Mouse (Mus musculus) adrenal gland, adult 8-10 months (tissue): ENCODE results near the gene Nlrx1. TPM values are rescaled to one million over a fixed set of nuclear protein-coding genes. Genes with fewer than 3 reads are reported as not detected.
A peak's percentile ranks its signal among the peaks of the same experiment; 100 is the strongest.
"Not testable (repeated sequence)": the region's sequence is repeated elsewhere in the genome, so short reads cannot be mapped to it uniquely, and the experiment has no call there.

Source experiments
- DNase-seq: peaks from one replicate; pipeline ENCODE4 v3.0.0; 2022
- total RNA-seq, 4 experiments: library from RNA; stranded (reverse); gene quantifications; 2 replicates each; pipeline ENCODE4 v1.2.4; 2022

Gene Nlrx1
- 10 to 100 TPM; 27.6 to 41.8 (median 34.2) TPM for total RNA-seq

GRCm38 (mm10) chr9:44268432-44268831 lies at the start of gene Nlrx1:
TSS of gene Nlrx1 (minus strand) at chr9:44268599.
- DNase-seq: no peak

DNA sequence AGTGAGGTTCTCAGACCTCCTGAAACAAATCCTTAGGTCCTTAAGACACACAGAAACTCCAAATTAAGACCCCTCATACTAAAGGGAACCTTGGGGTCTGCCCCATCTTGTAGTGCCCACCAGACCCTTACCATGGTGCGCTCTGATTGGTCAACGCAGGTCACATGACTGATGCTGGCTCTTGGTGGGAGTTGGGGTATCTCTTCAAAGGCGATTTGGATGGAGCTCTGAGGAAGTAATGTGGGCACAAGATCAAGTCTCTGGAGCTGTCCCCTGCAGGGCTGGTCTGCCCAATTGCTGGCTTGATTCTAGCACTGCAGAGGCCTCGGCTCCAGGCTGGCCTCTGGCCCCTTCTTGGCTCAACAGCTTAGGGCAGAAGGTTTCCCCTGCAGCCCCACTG lies 49.1 kb upstream of the Nlrx1 start:
- no peak for DNase-seq

GRCm38 (mm10) chr9:44314910-44315309 lies 46.5 kb upstream of the Nlrx1 start:
- DNase-seq: no peak

- DNase-seq: no peak
Observed at GRCm38 (mm10) chr9:44314257-44314547, 45.8 kb upstream of the Nlrx1 start.

- no peak for DNase-seq
Observed at GRCm38 (mm10) chr9:44313476-44314256, 45.3 kb upstream of the Nlrx1 start.

- no peak for DNase-seq
Observed at GRCm38 (mm10) chr9:44311136-44312134, 43.0 kb upstream of the Nlrx1 start.

- DNase-seq: no peak
Observed at GRCm38 (mm10) chr9:44310750-44311135, 42.3 kb upstream of the Nlrx1 start.

DNA sequence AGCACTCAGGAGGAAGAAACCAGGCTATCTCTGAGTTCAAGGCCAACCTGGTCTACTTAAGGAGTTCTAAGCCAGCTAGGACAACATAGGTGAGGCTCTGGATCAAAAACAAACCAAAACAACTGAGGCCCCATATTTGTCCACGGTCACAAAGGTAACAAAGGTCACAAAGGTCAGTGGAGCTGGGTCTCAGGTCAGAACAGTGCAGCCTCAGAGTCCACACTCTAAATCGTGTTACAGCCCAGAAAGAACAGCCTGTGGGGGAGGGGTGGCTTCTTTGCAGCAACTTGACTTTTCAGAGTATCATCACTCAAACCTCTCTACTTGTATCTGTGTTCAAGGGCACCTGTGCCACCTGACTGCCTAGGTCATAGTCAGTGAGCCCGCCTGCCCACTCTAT lies 41.4 kb upstream of the Nlrx1 start:
- DNase-seq: no peak

- DNase-seq: no peak
Observed at GRCm38 (mm10) chr9:44307248-44307647, 38.8 kb upstream of the Nlrx1 start.

- DNase-seq: no peak
Observed at GRCm38 (mm10) chr9:44306532-44306931, 38.1 kb upstream of the Nlrx1 start.

DNA sequence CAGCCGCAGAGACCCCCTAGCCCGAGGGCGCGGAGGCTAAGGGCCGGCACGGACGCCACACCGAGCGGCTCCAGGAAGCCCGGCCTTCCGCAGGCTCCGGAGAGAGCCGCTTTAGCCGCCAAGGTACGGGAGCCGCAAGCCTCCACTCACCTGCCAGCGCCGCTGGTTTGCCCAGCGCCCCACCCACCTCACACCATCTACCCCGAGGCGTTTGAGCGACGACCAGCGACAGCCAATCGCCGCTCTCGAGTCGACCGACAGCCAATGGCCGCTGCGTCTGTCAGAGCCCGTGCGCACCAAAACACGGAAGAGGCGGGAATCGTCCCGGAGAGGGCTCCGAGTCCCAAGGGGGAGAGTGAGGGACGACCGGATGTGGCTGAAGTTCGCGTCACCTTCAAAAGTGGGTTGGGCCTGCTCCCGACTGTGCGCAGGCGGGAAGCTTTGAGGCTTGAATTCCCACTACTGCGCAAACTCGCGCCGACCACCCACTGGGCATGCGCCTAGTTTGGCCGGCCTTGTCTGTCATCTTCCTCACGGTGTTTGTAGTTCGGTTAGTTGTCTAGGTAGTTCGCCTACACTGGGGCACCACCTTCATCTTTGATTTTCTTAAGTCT lies 37.2 kb upstream of the Nlrx1 start, which contains the start of gene Hinfp:
Gene Hinfp, minus strand, starts transcription at position 206 of the 614 bp plus-strand sequence.
- DNase-seq: peak; percentile 99

GRCm38 (mm10) chr9:44300001-44300400 lies 31.6 kb upstream of the Nlrx1 start:
- not testable (repeated sequence) for DNase-seq

DNA sequence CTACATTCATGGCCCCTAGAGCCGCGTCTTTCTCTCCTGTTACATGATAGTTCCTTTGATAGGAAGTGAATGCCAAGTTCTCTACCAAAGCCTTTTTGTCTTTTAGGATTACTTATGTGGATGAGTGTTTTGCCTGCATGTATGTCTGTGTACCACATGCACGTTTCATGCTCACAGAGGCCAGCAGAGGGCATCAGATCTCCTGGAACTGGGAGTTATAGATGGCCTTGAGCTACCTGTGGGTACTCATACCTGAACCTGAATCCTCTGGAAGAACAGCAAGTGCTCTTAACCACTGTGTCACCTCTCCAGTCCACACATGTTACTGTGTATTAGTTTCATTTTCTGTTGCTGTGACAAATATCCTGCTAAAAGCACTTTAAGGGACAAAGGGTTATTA lies 24.1 kb upstream of the Nlrx1 start:
- DNase-seq: no peak

DNA sequence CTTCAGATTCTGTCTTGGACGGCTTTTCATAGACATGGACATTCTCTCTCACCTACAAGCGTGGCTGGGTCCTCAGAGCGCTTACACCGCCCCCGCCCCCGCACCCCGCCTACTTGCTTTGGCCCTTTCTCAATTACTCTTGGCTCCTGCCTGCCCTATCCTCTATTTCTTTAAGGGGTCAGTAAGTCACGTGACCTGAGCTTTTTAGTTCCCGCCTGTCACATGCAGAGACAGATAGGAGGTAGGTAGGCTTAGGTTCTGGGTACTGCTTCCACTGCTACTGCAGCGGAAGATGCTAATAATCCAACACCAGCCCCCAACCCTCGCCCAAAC lies 20.5 kb upstream of the Nlrx1 start:
- DNase-seq: no peak

GRCm38 (mm10) chr9:44288076-44288958 lies 19.9 kb upstream of the Nlrx1 start, which contains the start of gene Abcg4:
TSS of gene Abcg4 (minus strand) at chr9:44288615.
- peak; percentile 54 for DNase-seq

GRCm38 (mm10) chr9:44287401-44288075 lies 19.1 kb upstream of the Nlrx1 start:
- no peak for DNase-seq

DNA sequence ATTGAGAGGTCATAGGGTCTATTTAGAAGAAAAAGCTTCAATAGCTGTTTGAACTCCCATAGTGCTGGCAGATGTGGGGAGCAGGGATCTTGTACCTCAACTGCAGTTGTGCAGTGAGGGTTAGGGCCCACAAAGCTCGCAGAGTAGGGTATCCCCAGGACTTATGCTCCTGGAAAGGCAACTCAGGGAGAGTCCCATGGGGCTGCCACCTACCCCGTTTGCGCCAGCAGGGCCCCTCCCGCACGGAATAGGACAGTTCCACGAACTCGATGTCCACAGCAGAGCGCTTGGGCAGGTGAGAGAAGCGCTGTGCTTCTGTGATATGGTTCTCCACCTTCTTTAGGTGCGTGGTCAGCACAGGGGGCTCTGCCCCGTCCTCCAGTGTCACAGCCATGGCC lies 18.6 kb upstream of the Nlrx1 start:
- DNase-seq: no peak

GRCm38 (mm10) chr9:44286256-44286850 lies 18.0 kb upstream of the Nlrx1 start:
- no peak for DNase-seq

DNA sequence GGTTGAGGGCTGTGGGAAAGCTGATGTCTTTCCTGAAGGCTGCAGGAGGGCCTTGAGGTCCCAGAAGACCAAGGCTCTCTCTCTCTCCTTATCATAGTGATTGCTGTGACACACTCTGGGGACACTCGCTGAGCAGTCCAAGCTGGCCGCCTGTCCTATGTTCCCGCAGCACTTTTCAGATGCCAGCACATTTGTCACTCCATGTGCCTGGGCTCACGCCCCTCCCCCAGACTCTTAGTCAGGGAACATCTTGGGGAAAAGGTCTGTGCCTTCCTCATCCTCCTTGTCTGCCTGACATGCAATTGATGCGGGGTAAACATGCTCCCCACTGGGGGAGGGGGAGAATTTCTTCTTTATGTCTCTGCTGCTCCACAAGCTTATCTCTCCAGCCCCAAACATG lies 14.8 kb upstream of the Nlrx1 start:
- DNase-seq: peak; percentile 60

- DNase-seq: no peak
Observed at GRCm38 (mm10) chr9:44269973-44270372, 1.6 kb upstream of the Nlrx1 start.

DNA sequence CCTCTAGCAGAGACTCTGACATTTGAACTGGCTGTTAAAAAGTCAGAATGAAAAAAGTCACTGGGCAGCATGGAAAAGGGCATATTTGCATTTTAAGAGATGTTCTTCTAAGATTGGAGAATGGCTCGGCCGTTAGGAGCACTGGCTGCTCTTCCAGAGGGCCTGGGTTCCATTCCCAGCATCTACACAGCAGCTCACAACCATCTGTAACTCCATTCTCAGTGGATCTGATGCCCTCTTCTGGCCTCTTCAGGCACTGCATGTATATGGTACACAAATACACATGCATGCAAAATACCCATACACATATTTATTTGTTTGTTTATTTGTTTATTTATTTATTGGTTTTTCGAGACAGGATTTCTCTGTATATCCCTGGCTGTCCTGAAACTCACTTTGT lies 678 bp upstream of the Nlrx1 start:
- DNase-seq: no peak
